Mouse (Mus musculus) cerebral cortex, adult 2 months (tissue): ENCODE results near the gene Wdsub1.

ENCODE experiments used
- WGBS: fragments of 180-500 bp; shearing (Covaris S2); methylation state at CpG from one replicate; pipeline ENCODE4 v1.1.7; 2018; 5-methylcytosine and 5-hydroxymethylcytosine counted together

Gene Wdsub1

DNA sequence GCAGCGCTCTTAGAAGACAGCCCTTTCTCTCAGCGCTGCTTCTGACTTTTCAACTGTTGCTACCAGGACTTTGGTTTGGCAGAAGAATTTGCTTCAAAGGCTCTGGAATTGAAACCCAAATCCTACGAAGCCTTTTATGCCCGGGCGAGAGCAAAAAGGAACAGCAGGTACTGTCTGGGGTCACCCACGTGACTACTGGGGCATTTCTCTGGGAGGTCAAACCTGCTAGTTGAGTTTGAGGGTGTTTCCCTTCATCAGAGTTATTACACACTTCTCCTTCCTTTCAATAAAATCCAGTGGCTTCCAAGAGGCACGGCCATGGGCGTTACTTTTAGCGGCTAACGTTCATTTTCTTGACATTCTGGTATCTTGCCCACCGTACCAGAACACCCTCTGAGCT lies 40.4 kb downstream of the Wdsub1 start:
- WGBS = 90% methylated on average over 11 of the region's 11 CpGs

DNA sequence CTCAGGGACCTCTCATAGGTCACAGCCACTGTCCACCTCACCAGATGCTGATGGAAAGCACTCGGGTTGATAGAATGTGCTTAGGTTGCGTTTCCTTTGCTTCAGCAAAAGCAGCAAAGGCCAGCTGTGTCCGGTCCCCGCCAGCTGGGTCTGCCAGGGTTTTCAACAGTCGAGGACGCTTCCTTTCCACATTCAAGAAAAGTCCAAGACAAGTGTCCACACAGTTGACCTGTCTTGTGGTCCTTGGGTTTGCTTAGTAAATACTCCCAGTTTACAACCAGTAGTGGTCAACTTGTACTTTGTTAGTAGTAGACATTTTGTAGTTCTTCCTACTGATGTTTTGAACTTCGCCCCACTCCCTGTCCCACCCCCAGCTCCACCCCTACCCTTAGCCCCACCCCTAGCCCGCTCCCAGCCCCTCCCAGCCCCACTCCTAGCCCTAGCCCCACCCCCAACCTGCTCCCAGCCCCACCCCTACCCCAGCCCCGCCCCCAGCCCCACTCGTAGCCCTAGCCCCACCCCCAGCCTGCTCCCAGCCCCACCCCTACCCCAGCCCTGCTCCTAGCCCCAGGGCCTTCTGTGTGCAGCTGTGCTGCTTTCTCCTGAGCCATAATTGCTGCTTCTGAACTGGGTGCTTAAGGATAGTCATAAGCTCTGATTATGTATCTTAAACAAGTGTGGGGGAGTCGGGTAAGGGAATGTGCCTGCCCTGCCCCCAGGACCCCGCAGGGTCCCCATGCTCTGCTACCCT lies 41.0 kb downstream of the Wdsub1 start:
- WGBS = 64% methylated on average over 12 of the region's 12 CpGs

DNA sequence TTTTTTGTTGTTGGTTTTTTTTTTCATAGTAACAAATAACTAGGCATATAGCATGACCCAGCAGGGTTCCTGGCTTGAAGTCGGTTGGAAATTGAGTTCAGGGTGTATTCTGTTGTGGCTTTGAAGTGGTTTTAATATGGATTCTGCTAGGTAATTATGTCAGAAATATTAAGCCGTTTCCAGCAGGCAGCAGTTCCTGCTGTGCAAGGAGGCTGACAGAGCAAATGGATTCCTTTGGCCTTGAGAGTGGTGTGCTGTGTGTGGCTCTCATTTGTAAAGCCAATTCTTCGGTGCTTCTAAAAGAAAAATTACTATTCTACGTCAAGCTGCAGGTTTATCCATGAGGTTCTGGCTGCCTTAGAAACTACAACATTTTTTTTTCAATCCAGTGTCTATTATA lies 42.2 kb downstream of the Wdsub1 start:
- 68% methylated on average over 4 of the region's 4 CpGs for whole genome bisulfite sequencing

DNA sequence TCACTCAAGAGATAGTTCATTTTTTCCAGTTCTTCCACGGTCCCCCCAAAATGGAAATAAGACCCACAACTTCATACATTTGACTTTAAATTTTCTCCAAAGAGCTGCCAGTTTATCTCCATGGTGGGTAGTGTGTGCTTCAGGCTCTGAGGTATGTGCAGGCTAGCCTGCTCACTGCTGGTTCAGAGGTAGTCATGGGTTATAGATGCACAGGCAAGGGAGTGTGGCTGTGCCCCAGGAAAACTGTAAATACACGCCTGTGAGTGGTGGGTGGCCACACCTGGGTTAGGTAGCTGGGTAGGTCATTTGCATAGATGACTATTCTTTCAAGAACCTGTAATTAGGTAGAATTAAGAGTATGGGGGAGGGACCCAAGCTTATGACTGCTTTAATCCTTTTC lies 42.6 kb downstream of the Wdsub1 start:
- 90% methylated on average over 2 of the region's 2 CpGs for WGBS

DNA sequence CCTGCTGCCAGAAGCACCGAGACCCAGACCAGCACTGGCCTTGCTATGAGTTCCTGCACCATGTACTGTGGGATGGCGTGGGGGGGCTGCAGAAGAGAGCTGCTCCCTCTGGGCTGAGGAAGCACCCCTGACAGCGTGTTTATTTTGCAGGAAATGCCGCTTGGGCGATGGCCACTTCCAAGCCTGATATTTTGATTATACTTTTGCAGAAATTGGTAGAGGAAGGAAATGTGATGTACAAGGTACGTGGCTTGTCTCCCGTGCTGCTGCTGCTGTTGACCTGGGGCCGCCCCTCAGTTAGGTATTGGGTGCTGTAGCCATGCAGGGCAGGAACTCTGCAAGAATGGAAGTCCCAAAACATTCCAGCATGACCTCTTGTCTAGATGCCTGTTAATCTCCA lies 43.6 kb downstream of the Wdsub1 start:
- WGBS = 80% methylated on average over 8 of the region's 8 CpGs

DNA sequence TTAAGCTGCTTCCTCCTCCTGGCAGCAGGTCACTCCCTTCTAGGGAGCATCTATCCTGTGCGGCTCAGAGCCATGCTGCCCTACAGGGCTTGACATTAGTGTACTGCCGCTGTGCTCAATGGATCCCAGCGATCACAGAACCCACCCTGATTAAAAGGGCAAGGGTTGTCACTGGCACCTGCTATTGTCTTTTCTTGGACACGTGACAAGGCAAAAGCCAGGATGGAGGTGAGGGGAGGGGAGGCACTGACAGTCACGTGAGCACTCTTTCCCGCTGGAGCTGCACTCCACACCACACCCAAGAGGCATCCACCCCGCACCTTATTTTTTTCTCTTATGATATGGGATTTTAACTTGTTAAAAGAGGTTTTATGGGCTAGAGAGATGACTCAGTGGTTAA lies 50.6 kb downstream of the Wdsub1 start:
- WGBS = 87% methylated on average over 7 of the region's 7 CpGs

DNA sequence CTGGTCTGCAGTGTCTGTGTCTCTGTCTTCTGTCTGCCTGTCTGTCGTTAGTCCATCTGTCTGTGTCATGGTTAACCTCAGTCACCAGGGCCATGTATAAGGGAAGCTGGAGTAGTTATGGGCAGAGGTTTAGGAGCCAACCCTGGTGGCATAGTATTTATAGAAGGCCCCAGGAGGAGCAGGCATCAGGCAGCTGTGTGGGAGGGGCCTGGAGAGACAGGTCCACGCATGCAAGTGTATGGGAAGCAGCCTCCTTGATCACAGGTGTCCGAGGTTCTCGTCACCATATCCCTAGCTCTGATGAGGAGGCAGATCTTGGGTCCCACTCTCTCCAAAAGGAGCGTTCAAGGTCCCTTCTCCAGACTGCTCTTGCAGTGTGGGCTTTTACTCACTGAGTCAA lies 51.5 kb downstream of the Wdsub1 start:
- 88% methylated on average over 5 of the region's 5 CpGs for WGBS

DNA sequence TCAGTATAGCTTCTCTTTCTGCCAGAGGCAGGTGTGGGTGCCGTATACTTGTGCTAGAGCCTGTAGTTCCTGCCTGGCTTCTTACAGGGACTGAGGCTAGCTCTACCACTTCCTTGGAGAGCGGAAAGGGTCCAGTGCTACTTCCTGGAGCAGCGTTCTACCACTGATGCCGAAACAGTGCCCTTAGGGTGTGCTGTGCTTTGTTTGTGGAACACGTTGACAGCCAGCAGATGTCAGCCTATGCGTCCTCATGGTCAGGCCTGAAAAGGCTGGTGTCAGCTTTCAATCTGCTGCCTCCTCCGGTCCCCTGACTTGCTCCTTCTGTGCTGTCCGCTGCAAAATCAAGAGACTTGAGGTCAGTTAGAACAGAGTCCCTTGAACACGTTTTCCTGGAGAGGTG lies 52.2 kb downstream of the Wdsub1 start:
- 56% methylated on average over 9 of the region's 9 CpGs for WGBS

DNA sequence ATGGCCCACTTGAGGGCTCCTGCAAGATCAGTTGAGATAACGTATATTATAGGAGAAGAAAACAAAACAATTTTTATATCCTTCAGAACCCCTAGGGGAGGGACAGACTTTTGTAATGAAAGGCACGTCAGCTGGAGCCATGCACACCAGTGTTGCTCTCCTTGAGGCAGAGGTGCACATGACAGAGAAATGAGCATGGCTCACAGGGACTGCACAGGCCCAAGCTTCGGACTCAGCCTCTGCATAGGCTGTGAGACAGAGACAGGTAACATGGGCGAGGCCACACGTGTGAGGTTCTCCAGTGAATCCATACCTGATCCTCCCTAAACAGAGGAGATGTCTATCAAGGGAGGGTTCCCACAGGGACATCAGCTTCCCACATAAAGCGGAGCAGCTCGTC lies 52.7 kb downstream of the Wdsub1 start:
- WGBS = 79% methylated on average over 7 of the region's 7 CpGs

DNA sequence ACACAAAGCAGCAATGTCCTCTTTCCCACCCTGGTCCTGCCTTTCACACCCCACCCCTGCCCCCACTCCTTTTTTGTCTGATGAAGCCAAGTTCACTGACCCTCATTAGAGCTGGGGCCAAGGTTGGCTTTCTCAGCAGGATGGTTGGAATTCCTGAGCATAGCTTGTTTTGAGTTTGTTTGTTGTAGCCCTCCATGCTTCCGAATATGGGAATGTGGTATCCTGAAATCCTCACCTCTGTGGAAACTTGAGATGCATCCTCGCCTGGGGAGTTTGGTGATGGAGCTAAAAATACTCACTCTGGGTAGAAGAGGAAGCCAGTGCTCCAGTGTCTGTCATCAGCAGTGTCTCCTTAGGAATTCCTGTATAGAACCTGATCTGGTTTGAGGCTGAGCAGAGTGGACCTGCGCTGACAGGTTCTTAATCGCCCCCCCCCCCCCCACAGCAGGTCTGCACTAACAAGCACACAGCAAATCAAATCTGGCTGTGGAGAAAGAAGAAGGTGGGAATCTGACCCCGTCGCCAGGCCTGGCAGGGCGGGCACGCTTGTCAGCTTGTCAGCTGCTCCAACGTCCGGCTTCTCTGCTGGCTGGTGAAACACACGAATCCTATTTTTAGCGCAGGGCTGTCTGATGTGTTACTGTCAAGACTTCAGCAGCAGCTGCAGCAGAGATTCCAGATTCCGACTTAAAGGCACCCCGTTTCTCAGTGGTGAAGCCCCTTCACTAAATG lies 53.4 kb downstream of the Wdsub1 start:
- WGBS = 19% methylated on average over 14 of the region's 14 CpGs

DNA sequence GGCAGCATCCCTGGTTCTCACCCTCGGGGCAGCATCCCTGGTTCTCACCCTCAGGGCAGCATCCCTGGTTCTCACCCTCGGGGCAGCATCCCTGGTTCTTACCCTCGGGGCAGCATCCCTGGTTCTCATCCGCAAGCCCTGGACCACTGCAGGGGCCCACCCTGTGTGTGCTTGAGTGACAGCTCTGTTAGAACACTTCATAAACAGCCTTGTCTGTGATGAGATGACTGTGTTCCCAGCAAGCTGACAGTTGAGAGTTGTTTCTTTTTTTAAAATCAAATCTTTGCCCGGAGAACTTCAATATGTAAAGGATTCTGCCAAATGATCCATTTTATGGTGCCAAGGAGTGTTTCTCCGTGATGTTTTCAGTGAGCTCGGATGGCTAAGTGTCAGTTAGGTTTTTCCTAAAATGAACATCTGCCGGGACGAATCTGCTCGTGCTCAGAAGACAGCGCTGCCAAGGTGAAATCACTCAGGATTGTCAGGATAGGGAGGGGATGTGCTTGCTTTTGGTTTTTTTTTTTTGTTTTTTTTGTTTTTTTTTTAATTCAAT lies 54.2 kb downstream of the Wdsub1 start:
- WGBS = 41% methylated on average over 11 of the region's 11 CpGs

DNA sequence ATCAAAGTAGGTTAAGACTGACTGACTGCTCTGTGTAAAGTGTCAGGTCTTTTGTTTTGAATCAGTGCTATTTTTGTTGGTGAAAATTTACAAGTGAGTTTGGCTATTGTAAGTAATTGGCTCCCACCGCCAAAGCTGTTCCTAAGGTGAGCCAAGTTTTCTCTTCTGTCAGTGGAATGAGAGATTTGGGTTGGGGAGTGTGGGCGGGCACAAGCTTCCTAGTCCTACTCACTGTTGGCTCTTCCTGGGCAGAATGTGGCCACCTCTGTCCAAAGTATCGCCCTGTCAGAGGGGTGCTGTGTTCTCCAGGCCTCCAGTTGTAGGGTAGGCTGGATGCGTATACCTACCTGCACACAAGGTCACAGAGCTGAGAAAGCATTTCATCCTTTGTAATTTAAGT lies 57.0 kb downstream of the Wdsub1 start:
- 68% methylated on average over 4 of the region's 4 CpGs for WGBS

DNA sequence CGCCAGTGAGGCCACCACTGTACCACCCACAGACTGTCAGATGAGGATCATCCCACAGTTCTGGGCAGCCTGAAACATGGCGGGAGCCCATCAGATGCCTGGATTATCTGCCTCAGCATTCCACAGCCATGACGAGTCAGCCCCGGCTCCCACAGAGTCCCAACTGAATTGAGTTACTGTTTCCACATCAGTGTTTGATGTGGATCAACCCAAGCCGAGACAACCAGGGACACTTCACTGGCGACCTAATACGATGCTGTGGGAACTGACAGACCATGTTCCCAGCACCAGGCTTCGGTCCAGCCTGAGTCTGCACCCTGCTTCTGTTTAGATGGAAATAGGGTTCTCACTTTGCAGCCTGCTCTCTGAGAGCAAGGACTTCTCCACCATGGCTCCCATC lies 58.1 kb downstream of the Wdsub1 start:
- WGBS = 50% methylated on average over 8 of the region's 8 CpGs

DNA sequence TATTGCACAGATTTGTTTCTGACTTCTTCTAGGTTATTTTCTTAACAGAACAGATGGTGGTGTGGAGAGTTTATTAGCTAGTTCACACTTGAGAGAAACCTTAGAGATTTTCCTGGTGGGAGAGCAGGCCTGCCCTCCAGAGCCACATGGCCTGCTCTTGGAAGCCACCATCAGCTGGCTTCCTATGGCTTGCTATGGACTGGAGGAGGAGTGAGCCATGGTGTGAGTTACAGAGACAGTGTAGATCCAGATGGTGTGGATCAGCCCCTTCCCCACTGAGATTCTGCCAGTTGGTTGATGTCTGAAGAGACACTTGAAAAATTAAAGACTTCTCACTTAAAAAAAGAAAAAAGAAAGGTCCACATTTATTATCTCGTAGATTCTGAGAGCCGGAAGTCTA lies 61.3 kb downstream of the Wdsub1 start:
- 96% methylated on average over 2 of the region's 2 CpGs for WGBS

DNA sequence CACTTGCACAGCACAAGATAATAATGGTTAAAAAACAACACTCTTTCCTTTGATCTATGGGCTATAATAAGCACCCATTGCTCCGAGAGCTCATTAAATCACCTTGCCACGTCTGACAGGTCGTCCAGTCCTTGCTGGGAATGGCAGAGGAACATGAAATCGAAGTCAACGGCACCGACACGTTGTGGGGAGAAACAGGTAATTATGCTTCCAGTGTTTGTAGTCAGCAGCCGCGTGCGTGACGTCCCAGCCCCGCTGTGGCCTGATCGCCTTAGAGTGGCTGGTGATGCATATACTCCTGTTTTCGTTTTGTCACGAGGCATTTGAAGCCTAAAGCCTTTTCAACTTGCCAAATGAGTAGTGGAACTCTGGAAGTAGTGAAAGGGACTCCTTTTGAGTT lies 62.3 kb downstream of the Wdsub1 start:
- 87% methylated on average over 15 of the region's 15 CpGs for WGBS

DNA sequence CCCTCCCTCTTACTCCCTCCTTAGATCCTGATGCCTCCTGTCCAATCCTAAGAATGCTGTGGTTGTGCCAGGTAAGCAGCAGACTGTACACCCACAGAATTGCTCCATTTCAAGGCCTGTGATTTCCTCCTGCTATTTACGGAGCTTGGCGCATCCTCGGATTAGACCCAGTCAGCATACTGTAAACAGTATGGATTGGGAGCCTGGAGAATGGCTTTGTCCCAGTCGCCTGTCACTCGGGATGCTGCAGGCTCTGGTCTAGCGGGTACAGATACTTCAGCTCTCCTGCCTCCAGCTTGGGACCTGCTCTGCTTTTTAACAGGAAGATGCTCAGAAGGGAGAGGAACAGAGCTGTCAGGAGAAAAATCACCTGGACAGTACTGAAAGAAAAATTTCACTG lies 63.0 kb downstream of the Wdsub1 start:
- whole genome bisulfite sequencing = 70% methylated on average over 6 of the region's 6 CpGs

DNA sequence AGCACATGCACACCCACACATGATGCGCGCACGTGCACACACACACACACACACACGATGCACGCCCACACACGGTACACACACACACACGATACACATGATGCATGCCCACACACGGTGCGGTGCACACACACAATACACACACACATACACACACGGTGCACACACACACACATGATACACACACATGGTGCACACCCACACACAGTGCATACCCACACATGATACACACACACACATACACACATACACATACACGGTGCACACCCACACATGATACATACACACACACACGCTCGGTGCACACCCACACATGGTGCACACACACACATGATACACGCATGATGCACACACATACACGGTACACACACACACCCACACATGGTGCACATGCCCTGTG lies 63.7 kb downstream of the Wdsub1 start:
- WGBS = 95% methylated on average over 15 of the region's 15 CpGs

DNA sequence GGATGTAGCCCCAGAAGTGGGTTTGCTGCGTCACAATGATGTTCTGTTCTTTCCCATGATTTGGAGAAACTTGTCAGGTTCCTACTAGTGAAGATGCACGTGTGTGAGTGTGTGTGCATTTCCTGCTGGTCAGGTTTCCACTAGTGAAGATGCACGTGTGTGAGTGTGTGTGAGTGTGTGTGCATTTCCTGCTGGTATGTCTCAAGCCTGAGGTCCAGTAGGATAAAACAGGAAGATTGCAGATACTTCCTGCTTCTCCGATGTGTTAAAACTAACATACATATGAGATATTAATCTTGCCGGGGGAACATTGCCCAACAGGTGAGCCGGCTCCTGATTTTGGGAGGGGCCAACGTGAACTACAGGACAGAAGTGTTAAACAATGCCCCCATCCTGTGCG lies 67.4 kb downstream of the Wdsub1 start:
- 87% methylated on average over 8 of the region's 8 CpGs for WGBS

DNA sequence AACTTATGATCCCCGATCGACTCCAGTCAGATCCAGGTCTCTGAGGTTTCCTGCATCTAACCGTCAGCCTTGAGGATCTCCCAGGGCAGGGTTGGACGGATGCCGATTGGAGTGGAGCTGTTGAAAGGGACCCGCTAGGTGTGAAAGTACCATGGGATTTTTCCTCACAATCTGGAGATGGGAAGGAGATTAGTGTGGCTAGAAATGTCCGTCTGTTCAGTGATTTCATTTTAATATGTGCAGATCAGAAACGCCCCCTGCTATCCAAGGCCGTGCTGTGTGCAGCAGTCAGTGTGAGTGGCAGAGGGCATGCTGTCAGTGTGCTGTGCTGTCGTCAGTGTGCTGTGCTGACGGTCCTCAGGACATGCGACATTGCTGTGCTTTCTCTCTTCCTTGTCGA lies 68.9 kb downstream of the Wdsub1 start:
- WGBS = 90% methylated on average over 13 of the region's 13 CpGs

DNA sequence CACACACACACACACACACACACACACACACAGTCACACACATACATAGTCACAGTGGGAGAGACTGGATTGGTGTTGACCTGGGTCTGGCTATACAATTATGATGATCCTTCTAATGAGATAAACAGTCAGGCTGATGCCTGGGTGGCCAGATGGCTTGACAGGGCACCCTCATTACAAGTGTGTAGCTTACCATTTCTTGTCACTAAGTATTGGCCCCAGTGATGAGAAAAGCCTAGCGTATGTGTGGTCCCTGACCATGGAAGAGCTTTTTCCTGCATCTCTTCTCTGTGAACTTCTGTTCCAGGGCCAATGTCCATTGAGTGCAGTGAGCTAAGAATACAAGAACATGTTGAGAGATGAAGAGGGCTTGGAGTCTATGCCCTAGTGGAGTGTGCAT lies 69.8 kb downstream of the Wdsub1 start:
- WGBS = 85% methylated on average over 1 of the region's 1 CpGs

DNA sequence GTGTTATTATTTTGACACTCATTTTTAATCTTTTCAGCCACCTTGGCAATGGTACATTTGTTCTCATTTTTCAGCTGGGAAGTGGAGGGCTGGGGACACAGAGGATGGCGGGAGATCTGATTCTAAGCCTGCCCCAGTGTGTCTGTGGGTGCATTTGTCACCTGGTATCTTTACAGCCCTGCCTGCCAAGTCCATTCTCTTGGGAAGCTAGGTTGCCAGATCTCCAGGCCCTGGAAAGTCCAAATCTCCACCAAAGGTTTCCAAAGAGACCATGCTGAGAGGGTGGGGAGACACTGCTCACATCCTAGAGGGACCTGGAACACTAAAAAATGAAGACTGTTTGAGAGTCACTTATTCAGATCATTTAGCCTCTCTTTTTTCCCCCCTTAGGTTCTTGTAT lies 71.1 kb downstream of the Wdsub1 start:
- 80% methylated on average over 1 of the region's 1 CpGs for WGBS

DNA sequence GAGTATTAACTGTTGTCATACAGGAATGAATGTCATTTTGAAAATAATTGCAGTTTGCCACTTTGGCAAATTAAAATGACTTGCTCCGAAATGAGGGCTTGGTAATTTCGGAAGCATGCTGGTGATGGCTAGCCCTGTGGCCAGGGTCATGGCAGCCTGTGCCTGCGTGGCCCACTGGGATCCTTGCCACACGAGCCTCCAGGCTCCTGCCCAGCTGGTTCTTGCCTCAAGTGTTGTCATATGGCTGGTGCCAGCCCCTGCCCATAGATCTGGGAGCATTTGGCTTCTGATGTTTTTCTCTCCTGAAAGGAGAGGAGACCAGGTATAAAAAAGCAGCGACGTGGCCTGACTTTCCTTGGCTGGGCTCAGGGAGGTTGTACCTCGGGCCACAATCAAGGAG lies 72.4 kb downstream of the Wdsub1 start:
- WGBS = 84% methylated on average over 7 of the region's 7 CpGs

DNA sequence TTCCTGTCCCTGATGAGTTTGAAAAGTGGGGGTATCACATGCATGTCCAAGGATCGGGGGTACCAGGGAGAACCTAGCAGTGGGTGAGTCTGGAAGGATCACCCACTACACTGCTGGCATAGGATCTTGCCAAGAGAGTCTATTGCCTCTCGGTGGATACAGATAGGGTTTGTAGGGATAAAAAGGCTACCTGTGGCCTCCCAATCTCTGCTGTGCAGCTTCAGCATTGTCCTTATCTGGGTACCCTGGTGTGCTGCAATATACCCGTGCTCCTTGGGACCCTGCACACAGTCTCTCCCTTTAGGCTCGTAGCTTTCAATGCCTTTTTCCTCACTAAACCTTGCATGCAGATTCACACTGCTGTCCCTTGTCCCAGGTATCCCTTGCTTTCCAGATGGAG lies 73.8 kb downstream of the Wdsub1 start:
- 94% methylated on average over 4 of the region's 4 CpGs for WGBS
